ENCODE assay signal across 28 mouse cellular contexts in genomic region chr14:82228522-82228921, GRCm38 (mm10).
DNase-seq lines count a peak whose midpoint lies in the region; ATAC-seq and TF ChIP-seq lines count a peak whose summit lies in the region.
"Had no signal": no experiment of that assay in that cellular context is flagged by ENCODE, and none has a peak within 500 bp of the region (broad histone marks: within the 10 kb centered on the region; RNA-seq: fewer than 3 reads in every experiment).

No protein-coding gene starts in this region.

- no peaks in the 10 kb centered on the region for H3K4me1 ChIP-seq in midbrain, embryonic 11.5 days (ENCODE audit: control insufficient read depth, insufficient read depth, low read length)
- no peaks in the 10 kb centered on the region for H3K4me1 ChIP-seq in midbrain, embryonic 16.5 days (ENCODE audit: control insufficient read depth, insufficient read depth, low read length)
- H3K4me1 ChIP-seq: embryonic facial prominence, embryonic 13.5 days; embryonic facial prominence, embryonic 15.5 days; forebrain, embryonic 10.5 days; forebrain, embryonic 13.5 days; forebrain, embryonic 15.5 days had no signal

- H3K27me3 ChIP-seq in midbrain, embryonic 11.5 days (ENCODE audit: control insufficient read depth, insufficient read depth, low read length): no peaks in the 10 kb centered on the region
- no peaks in the 10 kb centered on the region for H3K27me3 ChIP-seq in midbrain, embryonic 16.5 days (ENCODE audit: control insufficient read depth, insufficient read depth, low read depth, low read length)
- H3K27me3 ChIP-seq: CH12.LX; embryonic facial prominence, embryonic 13.5 days; embryonic facial prominence, embryonic 15.5 days; forebrain, embryonic 13.5 days; forebrain, embryonic 15.5 days; Patski had no signal

- no peak for DNase-seq in layer of hippocampus, adult 2 months (ENCODE audit: low spot score in 2 of 2)
- DNase-seq in layer of hippocampus, postnatal 10 days (ENCODE audit: low spot score in 2 of 2): no peak
- DNase-seq in midbrain, embryonic 11.5 days (ENCODE audit: low spot score, missing footprints): peak; percentile 61
- DNase-seq in brain, adult 2 months (ENCODE audit: low read depth, low spot score): peak; percentile 6
- DNase-seq in right cerebral cortex, postnatal 10 days (ENCODE audit: low spot score in 2 of 2): no peak
- DNase-seq: adrenal gland, adult 8-10 months; adrenal gland, postnatal 14 days; adrenal gland, postnatal 36 days; B cell, adult 2 months; cerebellum, adult 11 months; cerebellum, adult 18-20 months; cerebellum, adult 8-10 months; cerebellum, adult 9-11 months; cerebellum, postnatal 14 days; cerebellum, postnatal 36 days; embryo, embryonic 11 days had no signal

- TF ChIP-seq CTCF in layer of hippocampus, adult 2 months (conservative IDR thresholded peaks at IDR 0.05): peak; percentile 60

- H3K4me3 ChIP-seq in layer of hippocampus, adult 2 months: no peak overlapping the region
- no peak overlapping the region for H3K4me3 ChIP-seq in midbrain, embryonic 11.5 days (ENCODE audit: low read depth, low read length)
- H3K4me3 ChIP-seq in midbrain, embryonic 16.5 days (ENCODE audit: low read depth, low read length): no peak overlapping the region
- H3K4me3 ChIP-seq: embryonic facial prominence, embryonic 13.5 days; embryonic facial prominence, embryonic 15.5 days; erythroblast, embryonic 14.5 days; forebrain, embryonic 10.5 days; forebrain, embryonic 13.5 days; forebrain, embryonic 15.5 days had no signal

- H3K27ac ChIP-seq in layer of hippocampus, adult 2 months: no peak overlapping the region
- no peak overlapping the region for H3K27ac ChIP-seq in midbrain, embryonic 11.5 days (ENCODE audit: low read depth, low read length)
- no peak overlapping the region for H3K27ac ChIP-seq in midbrain, embryonic 16.5 days (ENCODE audit: low read length)
- H3K27ac ChIP-seq: embryonic facial prominence, embryonic 13.5 days; embryonic facial prominence, embryonic 15.5 days; forebrain, embryonic 10.5 days; forebrain, embryonic 13.5 days; forebrain, embryonic 15.5 days had no signal

- H3K36me3 ChIP-seq in midbrain, embryonic 11.5 days (ENCODE audit: control insufficient read depth, insufficient read depth, low read length): no peaks in the 10 kb centered on the region
- H3K36me3 ChIP-seq in midbrain, embryonic 16.5 days (ENCODE audit: control insufficient read depth, insufficient read depth, low read length): no peaks in the 10 kb centered on the region
- H3K36me3 ChIP-seq: embryonic facial prominence, embryonic 13.5 days; embryonic facial prominence, embryonic 15.5 days; forebrain, embryonic 10.5 days; forebrain, embryonic 15.5 days; G1E had no signal

- H3K9me3 ChIP-seq in midbrain, embryonic 11.5 days (ENCODE audit: control insufficient read depth, low read length): no peaks in the 10 kb centered on the region
- no peaks in the 10 kb centered on the region for H3K9me3 ChIP-seq in midbrain, embryonic 16.5 days (replicated peaks; ENCODE audit: control insufficient read depth, low read length, poor library complexity, severe bottlenecking)
- H3K9me3 ChIP-seq: embryonic facial prominence, embryonic 13.5 days; embryonic facial prominence, embryonic 15.5 days; forebrain, embryonic 10.5 days; forebrain, embryonic 13.5 days; forebrain, embryonic 15.5 days; G1E had no signal

- ATAC-seq in midbrain, embryonic 11.5 days (ENCODE audit: low FRiP score): no peak
- no peak for ATAC-seq in midbrain, embryonic 16.5 days
- ATAC-seq: activated CD4-positive, CD25-positive, alpha-beta regulatory T cell, adult 4 months; CD4-positive, CD25-positive, alpha-beta regulatory T cell, adult 4 months; forebrain, embryonic 13.5 days; forebrain, embryonic 15.5 days; Patski had no signal

- no peak overlapping the region for H3K9ac ChIP-seq in midbrain, embryonic 11.5 days (ENCODE audit: low read length)
- H3K9ac ChIP-seq in midbrain, embryonic 16.5 days (ENCODE audit: low read depth, low read length): no peak overlapping the region
- H3K9ac ChIP-seq: embryonic facial prominence, embryonic 13.5 days; embryonic facial prominence, embryonic 15.5 days; forebrain, embryonic 13.5 days; forebrain, embryonic 15.5 days had no signal

- no peak overlapping the region for H3K4me2 ChIP-seq in midbrain, embryonic 11.5 days
- no peak overlapping the region for H3K4me2 ChIP-seq in midbrain, embryonic 16.5 days (ENCODE audit: low read length)
- H3K4me2 ChIP-seq: embryonic facial prominence, embryonic 13.5 days; embryonic facial prominence, embryonic 15.5 days; forebrain, embryonic 13.5 days; forebrain, embryonic 15.5 days had no signal

- WGBS in midbrain, embryonic 11.5 days: 73% methylated on average over 3 of the region's 3 CpGs
- WGBS in midbrain, embryonic 16.5 days: 83% methylated on average over 3 of the region's 3 CpGs

Comparison
In these comparisons a context has a peak if more than half of its experiments do, and no peak if none do; other contexts are left out.
1. DNase-seq: peak in midbrain, embryonic 11.5 days (single experiment) and brain, adult 2 months (single experiment); none in layer of hippocampus, adult 2 months (0 of 2), layer of hippocampus, postnatal 10 days (0 of 2) and right cerebral cortex, postnatal 10 days (0 of 2).